Mouse (Mus musculus) MEL (cell line): ENCODE measurements around the gene Cd82. TPM values are rescaled to one million over a fixed set of nuclear protein-coding genes. Genes with fewer than 3 reads are reported as not detected.

Experiments
- DNase-seq: peaks from one replicate; pipeline ENCODE4 v3.0.0; 2011; ENCODE audit warnings: low read depth, low spot score
- H3K27ac ChIP-seq: 2 replicates; pipeline ENCODE4 v1.5.1; 2012; ENCODE audit warnings: low read depth, mild to moderate bottlenecking, control low read depth, low read length, moderate library complexity; ENCODE audit not compliant: control insufficient read depth
- H3K27me3 ChIP-seq, 2 experiments: fragments of 150-350 bp in 1 of 2; sonication (generic) in 1 of 2; 2 replicates each; pipeline ENCODE4 v1.6.1; 2012; ENCODE audit warnings: low read length in 2 of 2, mild to moderate bottlenecking in 2 of 2, improper control_type of control experiment in 1 of 2, moderate library complexity in 1 of 2; ENCODE audit not compliant: insufficient read depth in 2 of 2, control insufficient read depth in 1 of 2
- H3K36me3 ChIP-seq, 2 experiments: 2 replicates each; pipeline ENCODE4 v1.6.1; 2012 to 2014; ENCODE audit warnings: low read length in 2 of 2, improper control_type of control experiment in 1 of 2, inconsistent platforms in 1 of 2, mild to moderate bottlenecking in 1 of 2; ENCODE audit not compliant: insufficient read depth in 2 of 2, control insufficient read depth in 1 of 2
- H3K4me1 ChIP-seq, 2 experiments: fragments of 150-350 bp in 1 of 2; sonication (generic) in 1 of 2; 2 replicates each; pipeline ENCODE4 v1.6.1; 2012; ENCODE audit warnings: low read length in 2 of 2, improper control_type of control experiment in 1 of 2, mild to moderate bottlenecking in 1 of 2; ENCODE audit not compliant: insufficient read depth in 2 of 2, control insufficient read depth in 1 of 2
- H3K4me3 ChIP-seq, 2 experiments: fragments of 150-350 bp in 1 of 2; sonication (generic) in 1 of 2; 2 replicates each; pipeline ENCODE4 v1.5.1; 2012; ENCODE audit warnings: low read depth in 2 of 2, low read length in 2 of 2, mild to moderate bottlenecking in 2 of 2, moderate library complexity in 2 of 2, control low read depth in 1 of 2, improper control_type of control experiment in 1 of 2; ENCODE audit not compliant: control insufficient read depth in 1 of 2, insufficient read depth in 1 of 2
- H3K79me2 ChIP-seq: 2 replicates; pipeline ENCODE4 v1.6.1; 2012; ENCODE audit warnings: mild to moderate bottlenecking, low read length, moderate library complexity; ENCODE audit not compliant: control insufficient read depth, poor library complexity, insufficient read depth
- H3K9ac ChIP-seq: 2 replicates; pipeline ENCODE4 v1.6.1; 2012; ENCODE audit warnings: low read depth, mild to moderate bottlenecking, control low read depth, low read length, moderate library complexity; ENCODE audit not compliant: control insufficient read depth, poor library complexity, severe bottlenecking
- H3K9me3 ChIP-seq: fragments of 150-350 bp; sonication (generic); replicated peaks from 2 replicates; pipeline ENCODE4 v1.6.1; 2012; ENCODE audit warnings: mild to moderate bottlenecking, low read length, improper control_type of control experiment, moderate library complexity; ENCODE audit not compliant: insufficient read depth
- BHLHE40 ChIP-seq: IDR thresholded peaks from 2 replicates; pipeline ENCODE4 v1.6.1; 2012; ENCODE audit warnings: low read depth, mild to moderate bottlenecking, inconsistent platforms, low read length, improper control_type of control experiment, borderline replicate concordance
- CHD1 ChIP-seq: IDR thresholded peaks from 2 replicates; pipeline ENCODE4 v1.6.1; 2012; ENCODE audit warnings: low read depth, mild to moderate bottlenecking, inconsistent platforms, low read length, improper control_type of control experiment
- CTCF ChIP-seq, 3 experiments: IDR thresholded peaks in 2 of 3; conservative IDR thresholded peaks in 1 of 3; 2 replicates each; pipeline ENCODE4 v1.5.1; 2011 to 2012; ENCODE audit warnings: low read length in 3 of 3, low read depth in 2 of 3, mild to moderate bottlenecking in 2 of 3, improper control_type of control experiment in 1 of 3, inconsistent platforms in 1 of 3, mixed read lengths in 1 of 3, moderate library complexity in 1 of 3; ENCODE audit not compliant: control insufficient read depth in 1 of 3, insufficient read depth in 1 of 3, poor library complexity in 1 of 3, severe bottlenecking in 1 of 3
- E2F4 ChIP-seq: IDR thresholded peaks from 2 replicates; pipeline ENCODE4 v1.6.1; 2011; ENCODE audit warnings: low read depth, low read length, improper control_type of control experiment, borderline replicate concordance
- ELF1 ChIP-seq: IDR thresholded peaks from 2 replicates; pipeline ENCODE4 v1.6.1; 2014; ENCODE audit warnings: low read depth, mild to moderate bottlenecking, inconsistent platforms, low read length, improper control_type of control experiment, moderate library complexity
- EP300 ChIP-seq, 2 experiments: IDR thresholded peaks; 2 replicates each; pipeline ENCODE4 v1.6.1; 2011; ENCODE audit warnings: improper control_type of control experiment in 2 of 2, low read length in 2 of 2, low read depth in 1 of 2, mild to moderate bottlenecking in 1 of 2
- ETS1 ChIP-seq: IDR thresholded peaks from 2 replicates; pipeline ENCODE4 v1.6.1; 2012; ENCODE audit warnings: low read depth, mild to moderate bottlenecking, inconsistent platforms, low read length, improper control_type of control experiment, moderate library complexity
- GABPA ChIP-seq: IDR thresholded peaks from 2 replicates; pipeline ENCODE4 v1.6.1; 2012; ENCODE audit warnings: low read depth, mild to moderate bottlenecking, inconsistent platforms, low read length, improper control_type of control experiment, moderate library complexity
- GATA1 ChIP-seq: IDR thresholded peaks from 2 replicates; pipeline ENCODE4 v1.6.1; 2011; ENCODE audit warnings: low read depth, low read length, improper control_type of control experiment
- JUND ChIP-seq: IDR thresholded peaks from 2 replicates; pipeline ENCODE4 v1.6.1; 2011; ENCODE audit warnings: low read depth, mild to moderate bottlenecking, improper control_type of control experiment, low read length
- KAT2A ChIP-seq: conservative IDR thresholded peaks from 2 replicates; pipeline ENCODE4 v1.6.1; 2012; ENCODE audit warnings: low read depth, low read length, improper control_type of control experiment, inconsistent platforms
- MAFK ChIP-seq: IDR thresholded peaks from 2 replicates; pipeline ENCODE4 v1.6.1; 2011; ENCODE audit warnings: low read depth, mild to moderate bottlenecking, low read length, improper control_type of control experiment, borderline replicate concordance
- MAX ChIP-seq: IDR thresholded peaks from 2 replicates; pipeline ENCODE4 v1.6.1; 2011; ENCODE audit warnings: low read length, improper control_type of control experiment
- MAZ ChIP-seq: IDR thresholded peaks from 2 replicates; pipeline ENCODE4 v1.6.1; 2012; ENCODE audit warnings: low read depth, mild to moderate bottlenecking, inconsistent platforms, low read length, improper control_type of control experiment
- MEF2A ChIP-seq: IDR thresholded peaks from 2 replicates; pipeline ENCODE4 v1.6.1; 2014; ENCODE audit warnings: low read depth, mild to moderate bottlenecking, inconsistent platforms, low read length, improper control_type of control experiment; ENCODE audit not compliant: poor library complexity, insufficient replicate concordance, severe bottlenecking; ENCODE audit errors: extremely low read depth
- MXI1 ChIP-seq: IDR thresholded peaks from 2 replicates; pipeline ENCODE4 v1.6.1; 2011; ENCODE audit warnings: mild to moderate bottlenecking, low read depth, low read length, improper control_type of control experiment
- MYB ChIP-seq: IDR thresholded peaks from 2 replicates; pipeline ENCODE4 v1.6.1; 2011; ENCODE audit warnings: mild to moderate bottlenecking, low read depth, low read length, improper control_type of control experiment
- NELFE ChIP-seq: IDR thresholded peaks from 2 replicates; pipeline ENCODE4 v1.6.1; 2011; ENCODE audit warnings: low read depth, low read length, improper control_type of control experiment
- NRF1 ChIP-seq: IDR thresholded peaks from 2 replicates; pipeline ENCODE4 v1.6.1; 2014; ENCODE audit warnings: low read depth, mild to moderate bottlenecking, inconsistent platforms, low read length, improper control_type of control experiment, moderate library complexity; ENCODE audit not compliant: poor library complexity, insufficient read depth, severe bottlenecking
- POLR2A ChIP-seq, 2 experiments: IDR thresholded peaks; 2 replicates each; pipeline ENCODE4 v1.6.1; 2011 to 2012; ENCODE audit warnings: low read length in 2 of 2, mild to moderate bottlenecking in 2 of 2, control low read depth in 1 of 2, improper control_type of control experiment in 1 of 2, low read depth in 1 of 2, moderate library complexity in 1 of 2; ENCODE audit not compliant: control insufficient read depth in 1 of 2, insufficient read depth in 1 of 2, poor library complexity in 1 of 2
- POLR2AphosphoS2 ChIP-seq: IDR thresholded peaks from 2 replicates; pipeline ENCODE4 v1.6.1; 2011; ENCODE audit warnings: low read length, improper control_type of control experiment
- POLR2AphosphoS5 ChIP-seq: IDR thresholded peaks from 2 replicates; pipeline ENCODE4 v1.6.1; 2012; ENCODE audit warnings: low read depth, borderline replicate concordance, mild to moderate bottlenecking, inconsistent platforms, low read length, moderate library complexity, mixed read lengths
- RAD21 ChIP-seq: IDR thresholded peaks from 2 replicates; pipeline ENCODE4 v1.6.1; 2011; ENCODE audit warnings: mild to moderate bottlenecking, low read depth, low read length, improper control_type of control experiment
- RCOR1 ChIP-seq: IDR thresholded peaks from 2 replicates; pipeline ENCODE4 v1.6.1; 2012; ENCODE audit warnings: low read depth, mild to moderate bottlenecking, inconsistent platforms, low read length, improper control_type of control experiment
- SIN3A ChIP-seq: IDR thresholded peaks from 2 replicates; pipeline ENCODE4 v1.6.1; 2012; ENCODE audit warnings: low read length, improper control_type of control experiment, inconsistent platforms
- SMC3 ChIP-seq: IDR thresholded peaks from 2 replicates; pipeline ENCODE4 v1.6.1; 2011; ENCODE audit warnings: low read depth, low read length, improper control_type of control experiment
- TBP ChIP-seq: IDR thresholded peaks from 2 replicates; pipeline ENCODE4 v1.8.0; 2011; ENCODE audit warnings: low read depth, low read length, improper control_type of control experiment
- TCF12 ChIP-seq: IDR thresholded peaks from 2 replicates; pipeline ENCODE4 v1.6.1; 2014; ENCODE audit warnings: low read depth, mild to moderate bottlenecking, inconsistent platforms, low read length, improper control_type of control experiment, moderate library complexity
- UBTF ChIP-seq: IDR thresholded peaks from 2 replicates; pipeline ENCODE4 v1.6.1; 2012; ENCODE audit warnings: low read depth, mild to moderate bottlenecking, inconsistent platforms, low read length, improper control_type of control experiment, moderate library complexity, borderline replicate concordance; ENCODE audit not compliant: insufficient read depth
- USF1 ChIP-seq: IDR thresholded peaks from 2 replicates; pipeline ENCODE4 v1.6.1; 2014; ENCODE audit warnings: low read depth, mild to moderate bottlenecking, inconsistent platforms, low read length, improper control_type of control experiment, moderate library complexity
- USF2 ChIP-seq, 2 experiments: IDR thresholded peaks; 2 replicates each; pipeline ENCODE4 v1.6.1; 2011 to 2012; ENCODE audit warnings: improper control_type of control experiment in 2 of 2, low read length in 2 of 2, borderline replicate concordance in 1 of 2, inconsistent platforms in 1 of 2, low read depth in 1 of 2, mild to moderate bottlenecking in 1 of 2; ENCODE audit not compliant: insufficient read depth in 1 of 2
- ZC3H11A ChIP-seq: IDR thresholded peaks from 2 replicates; pipeline ENCODE4 v1.6.1; 2012; ENCODE audit warnings: low read depth, mild to moderate bottlenecking, inconsistent platforms, low read length, improper control_type of control experiment
- ZKSCAN1 ChIP-seq: IDR thresholded peaks from 2 replicates; pipeline ENCODE4 v1.6.1; 2012; ENCODE audit warnings: low read depth, mild to moderate bottlenecking, inconsistent platforms, low read length, improper control_type of control experiment, moderate library complexity
- ZMIZ1 ChIP-seq: IDR thresholded peaks from 2 replicates; pipeline ENCODE4 v1.6.1; 2012; ENCODE audit warnings: low read depth, mild to moderate bottlenecking, inconsistent platforms, low read length, improper control_type of control experiment, moderate library complexity
- ZNF384 ChIP-seq: IDR thresholded peaks from 2 replicates; pipeline ENCODE4 v1.6.1; 2012; ENCODE audit warnings: low read depth, mild to moderate bottlenecking, inconsistent platforms, low read length, improper control_type of control experiment
- polyA plus RNA-seq, 2 experiments: library from polyadenylated mRNA; stranded (reverse) in 1 of 2; unstranded in 1 of 2; fragments of >175 nt in 1 of 2; fragments of >200 nt in 1 of 2; gene quantifications; 2 replicates each; pipeline versions ENCODE4 v1.2.1 to v1.2.4; 2012; ENCODE audit warnings: low replicate concordance in 2 of 2, low read depth in 1 of 2; ENCODE audit not compliant: insufficient read length in 2 of 2, insufficient read depth in 1 of 2, missing spikeins in 1 of 2
- total RNA-seq: library from RNA; depleted of rRNA; stranded (reverse); fragments of 300-350 nt; gene quantifications from 2 replicates; pipeline ENCODE4 v1.2.3, GENCODE M21; 2012

Cd82 gene
- total and polyA plus RNA-seq, 3 experiments, result 37.6 to 59.7 TPM; not detected in 1

GRCm38 (mm10) chr2:93477519-93477918, 14.6 kb upstream of the Cd82 start:
- Histone ChIP-seq H3K36me3 (no peaks in the 10 kb centered on the region; a peak in 1 of 4 replicates), H3K27me3 (peaks cover 0 to 2% of the 10 kb centered on the region in 2 experiments; a peak in 1 of 4 replicates), H3K9ac (no peak overlapping the region), H3K4me3 (no peak overlapping the region), H3K4me1 (no peaks in the 10 kb centered on the region), H3K9me3 (no peaks in the 10 kb centered on the region), H3K27ac (no peak overlapping the region), H3K79me2 (no peaks in the 10 kb centered on the region)
- no peak for TF ChIP-seq EP300 (IDR thresholded peaks at IDR 0.05; ENCODE audit: low read depth in 1 of 2, low read length in 2 of 2)
- TF ChIP-seq E2F4, result no peak
- peak; percentile 82 for TF ChIP-seq SMC3
- no peak for TF ChIP-seq RCOR1
- TF ChIP-seq ZMIZ1, result no peak
- no peak for TF ChIP-seq NELFE
- TF ChIP-seq RAD21, result peak; percentile 44
- TF ChIP-seq POLR2AphosphoS5, result no peak
- TF ChIP-seq JUND, result no peak
- no peak for TF ChIP-seq POLR2AphosphoS2
- TF ChIP-seq MXI1, result no peak
- no peak for TF ChIP-seq BHLHE40
- TF ChIP-seq ZKSCAN1, result no peak
- no peak for TF ChIP-seq TBP
- TF ChIP-seq GABPA, result no peak
- peak; percentile 81 to 99 (median 94) for TF ChIP-seq CTCF (IDR thresholded peaks at IDR 0.05 in 2 of 3, conservative IDR thresholded peaks at IDR 0.05 in 1 of 3; ENCODE audit: control insufficient read depth in 1 of 3, insufficient read depth in 1 of 3, low read depth in 2 of 3, low read length in 3 of 3, poor library complexity in 1 of 3, severe bottlenecking in 1 of 3)
- TF ChIP-seq GATA1, result no peak
- TF ChIP-seq MEF2A, result no peak
- no peak for TF ChIP-seq TCF12
- no peak for TF ChIP-seq ETS1
- TF ChIP-seq UBTF, result no peak
- TF ChIP-seq ZC3H11A, result peak; percentile 28
- no peak for TF ChIP-seq USF2 (IDR thresholded peaks at IDR 0.05; ENCODE audit: borderline replicate concordance in 1 of 2, insufficient read depth in 1 of 2, low read depth in 1 of 2, low read length in 2 of 2)
- no peak for TF ChIP-seq MAZ
- no peak for TF ChIP-seq NRF1
- no peak for TF ChIP-seq ZNF384
- no peak for TF ChIP-seq CHD1
- no peak for TF ChIP-seq KAT2A
- TF ChIP-seq MAX, result no peak
- TF ChIP-seq MYB, result no peak
- no peak for TF ChIP-seq MAFK
- no peak for TF ChIP-seq ELF1
- no peak for TF ChIP-seq USF1
- no peak for TF ChIP-seq POLR2A (IDR thresholded peaks at IDR 0.05; ENCODE audit: control insufficient read depth in 1 of 2, insufficient read depth in 1 of 2, low read depth in 1 of 2, low read length in 2 of 2, poor library complexity in 1 of 2)
- TF ChIP-seq SIN3A, result no peak
- DNase-seq, result peak; percentile 53
